Mouse (Mus musculus) forebrain, embryonic 15.5 days (tissue): ENCODE measurements around the gene Rpl13. TPM values are rescaled to one million over a fixed set of nuclear protein-coding genes. Genes with fewer than 3 reads are reported as not detected.

Experiments
- ATAC-seq: fragments of 200-750 bp; cut with Nextera tagmentation; replicated peaks from 2 replicates; pipeline ENCODE4 v1.8.0; 2017; ENCODE audit warnings: mild to moderate bottlenecking, moderate TSS enrichment, moderate library complexity
- H3K27ac ChIP-seq: fragments of 300-500 bp; sonication (generic); replicated peaks from 2 replicates; pipeline ENCODE4 v1.5.1; 2015; ENCODE audit warnings: mild to moderate bottlenecking, inconsistent platforms
- H3K27me3 ChIP-seq: fragments of 300-500 bp; sonication (generic); 2 replicates; pipeline ENCODE4 v1.6.1; 2015; ENCODE audit warnings: inconsistent platforms
- H3K36me3 ChIP-seq: fragments of 300-500 bp; sonication (generic); 2 replicates; pipeline ENCODE4 v1.6.1; 2015; ENCODE audit warnings: mild to moderate bottlenecking, inconsistent platforms
- H3K4me1 ChIP-seq: fragments of 300-500 bp; sonication (generic); 2 replicates; pipeline ENCODE4 v1.6.1; 2015; ENCODE audit warnings: inconsistent platforms
- H3K4me2 ChIP-seq: fragments of 300-500 bp; sonication (generic); replicated peaks from 2 replicates; pipeline ENCODE4 v1.6.1; 2015; ENCODE audit warnings: mild to moderate bottlenecking, inconsistent platforms
- H3K4me3 ChIP-seq: fragments of 300-500 bp; sonication (generic); 2 replicates; pipeline ENCODE4 v1.5.1; 2015; ENCODE audit warnings: mild to moderate bottlenecking, inconsistent platforms
- H3K9ac ChIP-seq: fragments of 300-500 bp; sonication (generic); replicated peaks from 2 replicates; pipeline ENCODE4 v1.6.1; 2015; ENCODE audit warnings: mild to moderate bottlenecking, inconsistent platforms
- H3K9me3 ChIP-seq: fragments of 300-500 bp; sonication (generic); 2 replicates; pipeline ENCODE4 v1.6.1; 2016; ENCODE audit warnings: inconsistent platforms
- WGBS: fragments of 180-500 bp; shearing (Covaris S2); methylation state at CpG from one replicate; pipeline ENCODE4 v1.1.7; 2015; ENCODE audit warnings: mixed read lengths; 5-methylcytosine and 5-hydroxymethylcytosine counted together
- microRNA-seq: library from miRNA; unstranded; fragments of <30 nt; microRNA quantifications from one replicate; pipeline ENCODE4, GENCODE M21; 2016
- polyA plus RNA-seq: library from polyadenylated mRNA; unstranded; fragments of >200 nt; fragmentation: Nextera tagmentation; extraction: Ambion mirVana; gene quantifications from 2 replicates; pipeline ENCODE4 v1.2.1, GENCODE M21; 2015

Gene Rpl13
- polyA plus RNA-seq, 1 experiment from 2014 or later: 899 TPM

DNA sequence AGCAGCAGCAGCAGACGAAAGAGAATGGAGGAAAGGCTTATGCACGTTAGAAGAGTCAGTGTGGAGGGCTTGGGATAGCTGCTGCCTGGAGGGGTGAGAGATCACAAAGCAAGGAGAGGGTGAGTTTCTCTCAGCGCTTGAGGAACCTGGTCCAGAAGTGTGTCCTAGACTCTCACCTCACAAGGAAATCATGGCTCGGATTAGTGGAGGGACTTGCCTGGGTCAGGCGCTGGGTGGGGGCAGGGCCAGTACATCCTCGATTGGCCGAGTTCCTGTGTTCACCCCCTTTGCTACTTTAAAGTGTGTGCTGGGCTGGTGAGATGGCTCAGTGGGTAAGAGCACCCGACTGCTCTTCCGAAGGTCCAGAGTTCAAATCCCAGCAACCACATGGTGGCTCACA lies 33.7 kb downstream of the Rpl13 start:
- no peaks in the 10 kb centered on the region for H3K36me3 ChIP-seq
- H3K27me3 ChIP-seq: no peaks in the 10 kb centered on the region
- ATAC-seq: no peak
- WGBS: 40% methylated on average over 9 of the region's 9 CpGs
- H3K9me3 ChIP-seq: no peaks in the 10 kb centered on the region
- H3K9ac ChIP-seq: no peak overlapping the region
- H3K27ac ChIP-seq: peak overlapping the region; percentile 80
- H3K4me1 ChIP-seq: peaks cover 32% of the 10 kb centered on the region
- H3K4me3 ChIP-seq: no peak overlapping the region
- no peak overlapping the region for H3K4me2 ChIP-seq

DNA sequence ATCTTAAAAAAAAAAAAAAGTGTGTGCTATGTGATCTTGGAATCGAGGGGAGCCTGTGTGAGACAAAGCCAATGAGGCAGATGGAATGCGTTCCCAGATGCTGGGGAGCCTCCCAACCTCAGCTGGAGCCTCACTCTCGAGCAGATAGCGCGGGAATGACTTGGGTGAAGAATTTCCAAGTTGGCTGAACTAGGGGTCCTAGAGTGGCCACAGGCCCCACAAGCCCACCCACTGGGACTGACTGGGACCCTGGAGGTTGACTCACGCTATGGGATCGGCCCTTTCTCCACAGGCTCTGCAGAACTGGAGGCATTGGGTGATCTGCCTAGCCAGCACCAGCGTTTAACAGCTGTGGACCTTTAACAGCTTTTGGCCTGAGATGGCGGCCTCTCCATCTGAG lies 34.1 kb downstream of the Rpl13 start:
- no peak overlapping the region for H3K9ac ChIP-seq
- H3K36me3 ChIP-seq: no peaks in the 10 kb centered on the region
- no peak overlapping the region for H3K4me3 ChIP-seq
- H3K27ac ChIP-seq: peak overlapping the region; percentile 46; the same call in 1 of the 2 replicates
- H3K4me1 ChIP-seq: peaks cover 32% of the 10 kb centered on the region
- ATAC-seq: no peak
- no peaks in the 10 kb centered on the region for H3K27me3 ChIP-seq
- no peak overlapping the region for H3K4me2 ChIP-seq
- H3K9me3 ChIP-seq: no peaks in the 10 kb centered on the region
- 81% methylated on average over 9 of the region's 9 CpGs for WGBS

DNA sequence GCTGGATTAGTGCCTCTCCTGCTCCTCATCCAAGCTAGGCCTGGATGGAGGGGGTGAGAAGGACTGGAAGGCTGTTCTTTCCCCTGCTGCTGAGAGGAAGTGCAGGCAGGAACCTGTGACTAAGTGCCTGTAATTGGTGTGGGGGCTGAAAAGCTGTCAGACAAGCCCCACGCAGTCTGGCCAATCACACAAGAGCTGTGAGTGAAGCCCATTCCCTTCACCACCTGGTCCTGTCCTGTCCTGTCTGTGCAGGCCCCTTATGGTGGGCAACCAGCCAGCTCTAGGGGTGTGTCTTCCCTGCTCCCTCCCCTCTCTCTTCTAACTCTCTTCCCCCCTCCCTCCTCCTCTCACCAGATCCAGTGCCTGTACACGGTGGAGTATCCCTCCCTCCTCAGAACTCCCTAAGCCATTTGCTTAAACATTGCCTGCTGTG lies 35.5 kb downstream of the Rpl13 start:
- peaks cover 37% of the 10 kb centered on the region for H3K4me1 ChIP-seq
- WGBS: 0% methylated on average over 2 of the region's 2 CpGs
- no peaks in the 10 kb centered on the region for H3K27me3 ChIP-seq
- H3K36me3 ChIP-seq: no peaks in the 10 kb centered on the region
- peak overlapping the region; percentile 77 for H3K27ac ChIP-seq
- H3K4me2 ChIP-seq: no peak overlapping the region
- H3K9me3 ChIP-seq: no peaks in the 10 kb centered on the region
- no peak overlapping the region for H3K4me3 ChIP-seq
- peak overlapping the region; percentile 23; the same call in 1 of the 2 replicates for H3K9ac ChIP-seq
- ATAC-seq: peak; percentile 89

DNA sequence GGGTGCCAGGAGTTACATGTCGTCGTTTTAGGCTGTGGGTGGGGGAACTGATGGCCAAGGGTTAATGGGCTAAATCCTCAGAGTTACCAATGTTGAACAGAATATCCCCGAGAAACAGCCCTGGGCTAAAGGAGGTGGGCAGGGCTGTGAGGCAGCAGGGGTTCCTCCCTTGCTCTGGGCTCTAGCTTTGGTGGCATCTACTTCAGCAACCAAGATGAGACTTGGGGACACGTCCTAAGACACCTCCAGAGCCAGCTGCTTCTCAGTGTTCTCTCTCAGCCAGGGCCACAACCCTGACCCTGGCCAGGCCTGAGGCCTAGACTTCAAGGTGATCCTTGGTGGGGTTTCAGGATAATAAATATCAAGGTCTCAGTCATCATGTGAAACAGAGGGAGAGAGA lies 36.6 kb downstream of the Rpl13 start:
- Histone ChIP-seq H3K36me3 (no peaks in the 10 kb centered on the region), H3K27ac (no peak overlapping the region), H3K4me1 (peaks cover 37% of the 10 kb centered on the region), H3K4me2 (no peak overlapping the region), H3K9me3 (no peaks in the 10 kb centered on the region), H3K27me3 (no peaks in the 10 kb centered on the region), H3K9ac (no peak overlapping the region), H3K4me3 (no peak overlapping the region)
- WGBS: 49% methylated on average over 4 of the region's 4 CpGs
- no peak for ATAC-seq

DNA sequence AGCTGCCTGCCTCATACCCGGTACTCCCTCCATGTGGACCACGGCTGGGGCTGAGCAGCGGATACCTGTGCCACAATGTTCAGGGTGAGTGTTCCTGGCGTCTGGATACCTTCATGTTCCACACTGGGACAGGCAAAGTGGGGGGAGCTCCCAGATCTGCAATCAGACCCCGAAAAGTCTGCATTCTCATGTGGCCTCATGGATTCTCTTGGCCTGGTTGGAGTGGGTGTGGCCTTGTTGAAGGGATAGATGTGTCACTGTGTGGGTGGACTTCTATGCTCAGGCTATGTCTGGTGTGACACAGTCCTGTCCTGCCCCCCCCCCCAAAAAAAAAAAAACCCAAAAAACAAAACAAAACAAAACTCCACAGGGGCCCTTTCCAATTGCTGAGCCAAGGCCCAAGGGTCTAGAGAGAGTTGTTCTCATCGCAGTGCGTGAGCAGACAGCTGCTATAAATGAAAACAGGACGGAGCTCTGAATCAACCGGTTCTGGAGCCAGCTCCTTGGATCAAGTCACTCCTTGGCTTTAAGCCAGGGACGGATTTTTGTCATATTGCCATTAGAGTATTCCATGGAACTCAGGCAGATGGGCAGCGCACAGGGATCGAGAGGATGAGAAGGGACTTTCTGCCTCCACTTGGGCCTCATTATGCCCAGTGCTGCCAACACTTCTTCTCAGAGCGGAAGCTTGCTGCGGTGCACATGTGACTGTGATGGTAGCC lies 39.8 kb downstream of the Rpl13 start:
- peak; percentile 44; the same call in 1 of the 2 replicates for ATAC-seq
- Histone ChIP-seq H3K4me1 (peaks cover 21% of the 10 kb centered on the region), H3K27me3 (no peaks in the 10 kb centered on the region), H3K36me3 (no peaks in the 10 kb centered on the region), H3K9me3 (no peaks in the 10 kb centered on the region), H3K9ac (no peak overlapping the region), H3K4me2 (no peak overlapping the region), H3K27ac (0 out of 2 replicates have a peak overlapping the region, but pooled peaks have one; percentile 27), H3K4me3 (no peak overlapping the region)
- WGBS: 61% methylated on average over 14 of the region's 14 CpGs

DNA sequence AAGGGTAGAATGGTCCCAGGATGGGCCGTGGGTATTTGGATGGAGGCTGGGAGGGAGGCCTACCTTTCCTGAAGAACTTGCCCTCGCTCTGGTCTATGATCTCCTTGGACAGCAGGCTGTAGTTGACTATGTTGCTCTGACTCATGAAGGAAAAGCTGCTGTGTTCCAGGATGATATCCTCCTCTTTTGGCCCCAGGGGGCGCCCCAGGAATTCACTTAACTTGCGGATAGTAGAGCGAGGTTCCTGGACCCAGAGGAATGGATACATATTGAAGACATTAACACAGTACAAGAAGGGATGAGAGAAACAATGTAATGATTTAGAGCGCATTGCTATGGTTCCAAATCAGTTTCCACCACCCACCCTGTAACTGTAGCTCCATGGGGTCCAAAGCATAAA lies 43.1 kb downstream of the Rpl13 start:
- Histone ChIP-seq H3K4me1 (peaks cover 5% of the 10 kb centered on the region; the same call in 1 of the 2 replicates), H3K27me3 (no peaks in the 10 kb centered on the region), H3K4me3 (no peak overlapping the region), H3K27ac (no peak overlapping the region), H3K9ac (no peak overlapping the region), H3K36me3 (no peaks in the 10 kb centered on the region), H3K4me2 (no peak overlapping the region), H3K9me3 (no peaks in the 10 kb centered on the region)
- ATAC-seq: no peak
- 60% methylated on average over 6 of the region's 6 CpGs for WGBS

DNA sequence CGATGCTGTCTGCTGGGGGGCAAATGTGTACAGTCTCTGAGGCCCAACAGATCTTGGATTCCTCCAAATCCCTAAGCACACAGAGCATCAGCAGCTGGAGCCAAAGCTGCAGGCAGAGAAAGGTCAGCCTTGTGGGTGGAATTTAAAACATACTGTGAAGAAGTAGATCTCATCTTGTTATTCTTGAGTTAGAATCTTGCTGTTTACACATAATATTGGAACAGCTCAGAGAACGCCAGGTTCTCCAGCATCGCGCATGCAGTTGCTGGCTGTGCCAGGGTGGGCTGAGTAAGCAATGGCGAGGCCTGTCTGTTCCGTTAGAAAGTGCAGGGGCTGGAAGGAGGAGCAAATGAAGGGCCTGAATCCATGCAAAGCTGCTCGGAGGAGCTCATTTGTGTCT lies 44.2 kb downstream of the Rpl13 start:
- no peak overlapping the region for H3K27ac ChIP-seq
- no peak overlapping the region for H3K9ac ChIP-seq
- 71% methylated on average over 7 of the region's 7 CpGs for WGBS
- no peak for ATAC-seq
- no peaks in the 10 kb centered on the region for H3K27me3 ChIP-seq
- H3K4me1 ChIP-seq: peaks cover 5% of the 10 kb centered on the region; the same call in 1 of the 2 replicates
- no peaks in the 10 kb centered on the region for H3K9me3 ChIP-seq
- H3K4me2 ChIP-seq: no peak overlapping the region
- no peaks in the 10 kb centered on the region for H3K36me3 ChIP-seq
- H3K4me3 ChIP-seq: no peak overlapping the region

DNA sequence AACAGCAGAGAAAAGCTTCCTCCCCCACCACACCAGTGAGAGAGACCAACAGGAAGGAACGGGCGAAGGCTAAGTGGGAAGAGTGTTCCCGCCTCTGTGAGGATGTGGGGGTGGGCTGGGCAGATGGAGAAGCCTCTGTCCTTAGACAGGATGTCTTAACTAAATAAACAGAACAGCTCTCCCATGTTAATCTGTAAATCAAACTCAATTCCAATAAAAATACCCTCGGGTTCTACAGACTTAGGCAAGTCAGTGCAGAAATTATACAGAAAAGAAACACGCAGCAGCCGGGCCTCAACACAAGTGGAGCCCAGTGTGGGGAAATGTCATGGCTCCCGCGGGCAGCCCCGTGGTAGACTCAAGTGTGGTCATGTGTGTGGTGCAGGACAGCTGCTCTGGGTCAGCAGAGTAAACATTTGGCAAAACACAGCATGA lies 48.6 kb downstream of the Rpl13 start:
- no peaks in the 10 kb centered on the region for H3K27me3 ChIP-seq
- no peaks in the 10 kb centered on the region for H3K9me3 ChIP-seq
- H3K4me3 ChIP-seq: no peak overlapping the region
- H3K4me2 ChIP-seq: no peak overlapping the region
- no peak overlapping the region for H3K9ac ChIP-seq
- no peaks in the 10 kb centered on the region for H3K36me3 ChIP-seq
- no peaks in the 10 kb centered on the region for H3K4me1 ChIP-seq
- no peak overlapping the region for H3K27ac ChIP-seq
- WGBS: 71% methylated on average over 9 of the region's 9 CpGs
- ATAC-seq: no peak

Small RNA genes within 50 kb of the gene (microRNA-seq; reads per million reads assigned to microRNA genes)
- gene Mir7079 (not detected), gene Mir7080 (not detected)

Other genes starting within 250 kb of the Rpl13 start
- gene Ankrd11, start 60.1 kb upstream of the Rpl13 start, polyA plus RNA-seq: 53.3 and 76.2 TPM in 2 replicates
- 47.0 and 47.2 TPM in 2 replicates for gene Spg7, start 39.4 kb upstream of the Rpl13 start, polyA plus RNA-seq
- 2.5 and 3.2 TPM in 2 replicates for gene Cpne7, start 15.0 kb downstream of the Rpl13 start, polyA plus RNA-seq
- gene Sult5a1, start 56.0 kb downstream of the Rpl13 start, polyA plus RNA-seq: 0.69 and 1.0 TPM in 2 replicates
- 0.11 TPM in 1 of 2 replicates, not detected in the other for gene Dpep1, start 83.9 kb downstream of the Rpl13 start, polyA plus RNA-seq
- gene Chmp1a, start 110.4 kb downstream of the Rpl13 start, polyA plus RNA-seq: 229 and 239 TPM in 2 replicates
- 5.0 and 5.1 TPM in 2 replicates for gene Spata33, start 110.5 kb downstream of the Rpl13 start, polyA plus RNA-seq
- 45.9 and 49.2 TPM in 2 replicates for gene Cdk10, start 122.5 kb downstream of the Rpl13 start, polyA plus RNA-seq
- 4.0 and 4.8 TPM in 2 replicates for gene Spata2l, start 133.9 kb downstream of the Rpl13 start, polyA plus RNA-seq
- 26.1 and 26.5 TPM in 2 replicates for gene Zfp276, start 151.8 kb downstream of the Rpl13 start, polyA plus RNA-seq
- gene Vps9d1, start 152.0 kb downstream of the Rpl13 start, polyA plus RNA-seq: 46.8 and 47.2 TPM in 2 replicates
- gene Fanca, start 216.2 kb downstream of the Rpl13 start, polyA plus RNA-seq: 15.2 and 15.3 TPM in 2 replicates
- gene Spire2, start 230.4 kb downstream of the Rpl13 start, polyA plus RNA-seq: 32.9 and 33.0 TPM in 2 replicates